Mouse (Mus musculus) forebrain, embryonic 11.5 days (tissue): ENCODE measurements around the gene Mllt10. TPM values are rescaled to one million over a fixed set of nuclear protein-coding genes. Genes with fewer than 3 reads are reported as not detected.

Source experiments
- ATAC-seq: fragments of 200-750 bp; cut with Nextera tagmentation; replicated peaks from 2 replicates; pipeline ENCODE4 v1.8.0; 2017; ENCODE audit warnings: moderate TSS enrichment; ENCODE audit not compliant: low FRiP score
- DNase-seq: peaks from one replicate; pipeline ENCODE4 v3.0.0-alpha.2; 2017; ENCODE audit warnings: low spot score
- H3K27ac ChIP-seq: fragments of 300-500 bp; sonication (generic); 2 replicates; pipeline ENCODE4 v1.5.1; 2014; ENCODE audit warnings: low read depth, low read length
- H3K27me3 ChIP-seq: fragments of 300-500 bp; sonication (generic); 2 replicates; pipeline ENCODE4 v1.6.1; 2014; ENCODE audit warnings: mild to moderate bottlenecking, low read length, mixed read lengths; ENCODE audit not compliant: control insufficient read depth, insufficient read depth
- H3K36me3 ChIP-seq: fragments of 300-500 bp; sonication (generic); 2 replicates; pipeline ENCODE4 v1.6.1; 2014; ENCODE audit warnings: mild to moderate bottlenecking, low read length, moderate library complexity, mixed read lengths; ENCODE audit not compliant: control insufficient read depth, insufficient read depth
- H3K4me1 ChIP-seq: fragments of 300-500 bp; sonication (generic); replicated peaks from 2 replicates; pipeline ENCODE4 v1.6.1; 2014; ENCODE audit warnings: low read length, mixed read lengths; ENCODE audit not compliant: control insufficient read depth, insufficient read depth
- H3K4me2 ChIP-seq: fragments of 300-500 bp; sonication (generic); 2 replicates; pipeline ENCODE4 v1.6.1; 2014; ENCODE audit warnings: low read depth, mild to moderate bottlenecking, low read length, moderate library complexity, mixed read lengths; ENCODE audit not compliant: severe bottlenecking
- H3K4me3 ChIP-seq: fragments of 300-500 bp; sonication (generic); 2 replicates; pipeline ENCODE4 v1.5.1; 2014; ENCODE audit warnings: low read depth, low read length
- H3K9ac ChIP-seq: fragments of 300-500 bp; sonication (generic); 2 replicates; pipeline ENCODE4 v1.6.1; 2014; ENCODE audit warnings: low read length
- H3K9me3 ChIP-seq: fragments of 300-500 bp; sonication (generic); 2 replicates; pipeline ENCODE4 v1.6.1; 2016; ENCODE audit warnings: low read length, mixed read lengths; ENCODE audit not compliant: control insufficient read depth
- WGBS: fragments of 180-500 bp; shearing (Covaris S2); extraction: QIAGEN DNeasy Blood & Tissue Kit; methylation state at CpG from one replicate; pipeline ENCODE4 v1.1.7; 2014; 5-methylcytosine and 5-hydroxymethylcytosine counted together
- polyA plus RNA-seq: library from polyadenylated mRNA; unstranded; fragments of >200 nt; fragmentation: Nextera tagmentation; extraction: Ambion mirVana; gene quantifications from 2 replicates; pipeline ENCODE4 v1.2.1, GENCODE M21; 2014

The Mllt10 gene
- polyA plus RNA-seq, 1 experiment from 2014 or later = 54.2 TPM

GRCm38 (mm10) chr2:18059891-18060290 is 4.9 kb downstream of the Mllt10 start:
- H3K27ac ChIP-seq = no peak overlapping the region
- H3K4me3 ChIP-seq = no peak overlapping the region
- no peak overlapping the region for H3K9ac ChIP-seq
- peak overlapping the region; percentile 18; the same call in 1 of the 2 replicates for H3K4me2 ChIP-seq
- DNase-seq (no peak), ATAC-seq (no peak)
- WGBS = 66% methylated on average over 1 of the region's 1 CpGs
- H3K27me3 ChIP-seq = no peaks in the 10 kb centered on the region
- H3K4me1 ChIP-seq = peaks cover 4% of the 10 kb centered on the region
- no peaks in the 10 kb centered on the region for H3K36me3 ChIP-seq
- H3K9me3 ChIP-seq = no peaks in the 10 kb centered on the region

- ATAC-seq (no peak), DNase-seq (peak; percentile 61)
- Histone ChIP-seq H3K4me1 (peaks cover 4% of the 10 kb centered on the region), H3K36me3 (no peaks in the 10 kb centered on the region), H3K9me3 (no peaks in the 10 kb centered on the region), H3K27me3 (no peaks in the 10 kb centered on the region), H3K4me3 (no peak overlapping the region), H3K9ac (no peak overlapping the region), H3K4me2 (no peak overlapping the region), H3K27ac (no peak overlapping the region)
- WGBS = 47% methylated on average over 1 of the region's 1 CpGs
These were observed 5.4 kb downstream of the Mllt10 start for GRCm38 (mm10) chr2:18060396-18060795.

GRCm38 (mm10) chr2:18063763-18064251 is 8.8 kb downstream of the Mllt10 start:
- ATAC-seq (peak; percentile 49), DNase-seq (no peak)
- Histone ChIP-seq H3K27me3 (no peaks in the 10 kb centered on the region), H3K27ac (peak overlapping the region; percentile 100), H3K4me1 (peaks cover 13% of the 10 kb centered on the region), H3K4me2 (peak overlapping the region; percentile 64), H3K36me3 (no peaks in the 10 kb centered on the region), H3K9me3 (no peaks in the 10 kb centered on the region), H3K4me3 (peak overlapping the region; percentile 86), H3K9ac (peak overlapping the region; percentile 99)
- under 1% methylated on average over 18 of the region's 18 CpGs for WGBS

- Histone ChIP-seq H3K4me1 (peaks cover 9% of the 10 kb centered on the region; the same call in 1 of the 2 replicates), H3K4me2 (peak overlapping the region; percentile 64), H3K9ac (peak overlapping the region; percentile 99), H3K27ac (peak overlapping the region; percentile 100), H3K27me3 (no peaks in the 10 kb centered on the region), H3K4me3 (peak overlapping the region; percentile 86), H3K9me3 (no peaks in the 10 kb centered on the region), H3K36me3 (no peaks in the 10 kb centered on the region)
- peak; percentile 95 for ATAC-seq
- DNase-seq = peak; percentile 97
- WGBS = 0% methylated on average over 40 of the region's 58 CpGs
These were observed 9.4 kb downstream of the Mllt10 start for GRCm38 (mm10) chr2:18064356-18064858.

GRCm38 (mm10) chr2:18064941-18065707 is 10.1 kb downstream of the Mllt10 start:
- peak overlapping the region; percentile 64 for H3K4me2 ChIP-seq
- H3K4me1 ChIP-seq = peaks cover 9% of the 10 kb centered on the region; the same call in 1 of the 2 replicates
- H3K27ac ChIP-seq = peak overlapping the region; percentile 100
- H3K36me3 ChIP-seq = no peaks in the 10 kb centered on the region
- no peaks in the 10 kb centered on the region for H3K27me3 ChIP-seq
- H3K9me3 ChIP-seq = no peaks in the 10 kb centered on the region
- peak overlapping the region; percentile 86 for H3K4me3 ChIP-seq
- peak; percentile 76 for ATAC-seq
- DNase-seq = peak; percentile 90
- peak overlapping the region; percentile 99 for H3K9ac ChIP-seq
- WGBS = under 1% methylated on average over 57 of the region's 85 CpGs

GRCm38 (mm10) chr2:18065708-18066030 is 10.6 kb downstream of the Mllt10 start:
- WGBS = 8% methylated on average over 6 of the region's 6 CpGs
- H3K4me3 ChIP-seq = peak overlapping the region; percentile 86
- H3K4me2 ChIP-seq = peak overlapping the region; percentile 64
- DNase-seq (no peak), ATAC-seq (peak; percentile 32; the same call in 1 of the 2 replicates)
- H3K27me3 ChIP-seq = no peaks in the 10 kb centered on the region
- H3K9ac ChIP-seq = peak overlapping the region; percentile 99
- H3K4me1 ChIP-seq = peaks cover 9% of the 10 kb centered on the region; the same call in 1 of the 2 replicates
- H3K27ac ChIP-seq = peak overlapping the region; percentile 100
- no peaks in the 10 kb centered on the region for H3K36me3 ChIP-seq
- no peaks in the 10 kb centered on the region for H3K9me3 ChIP-seq

GRCm38 (mm10) chr2:18066436-18066835 is 11.4 kb downstream of the Mllt10 start:
- no peak for ATAC-seq
- H3K27ac ChIP-seq = no peak overlapping the region

GRCm38 (mm10) chr2:18068071-18068796 is 13.2 kb downstream of the Mllt10 start:
- no peak for DNase-seq
- WGBS = 87% methylated on average over 4 of the region's 4 CpGs
- H3K4me3 ChIP-seq = no peak overlapping the region

More at GRCm38 (mm10) chr2:18066436-18066835, 11.4 kb downstream of the Mllt10 start:
- H3K4me1 ChIP-seq = peaks cover 9% of the 10 kb centered on the region; the same call in 1 of the 2 replicates
- no peak for DNase-seq
- H3K4me2 ChIP-seq = peak overlapping the region; percentile 64
- H3K36me3 ChIP-seq = no peaks in the 10 kb centered on the region
- no peaks in the 10 kb centered on the region for H3K27me3 ChIP-seq
- peak overlapping the region; percentile 99; the same call in 1 of the 2 replicates for H3K9ac ChIP-seq
- peak overlapping the region; percentile 86 for H3K4me3 ChIP-seq
- H3K9me3 ChIP-seq = no peaks in the 10 kb centered on the region

More at GRCm38 (mm10) chr2:18068071-18068796, 13.2 kb downstream of the Mllt10 start:
- H3K9me3 ChIP-seq = no peaks in the 10 kb centered on the region
- H3K9ac ChIP-seq = no peak overlapping the region
- H3K4me2 ChIP-seq = no peak overlapping the region
- H3K4me1 ChIP-seq = peaks cover 9% of the 10 kb centered on the region; the same call in 1 of the 2 replicates
- no peaks in the 10 kb centered on the region; the same call in 1 of the 2 replicates for H3K36me3 ChIP-seq
- no peak for ATAC-seq
- no peak overlapping the region for H3K27ac ChIP-seq
- H3K27me3 ChIP-seq = no peaks in the 10 kb centered on the region
